Mouse (Mus musculus) E14TG2a.4 (cell line): ENCODE data around the gene Arhgef33.

Experiments
- H3K27me3 ChIP-seq: 2 replicates; pipeline ENCODE4 v1.6.1; 2014; ENCODE audit warnings: low read length, control low read depth; ENCODE audit not compliant: insufficient read depth
- H3K36me3 ChIP-seq: 2 replicates; pipeline ENCODE4 v1.6.1; 2014; ENCODE audit warnings: low read length, control low read depth; ENCODE audit not compliant: insufficient read depth
- H3K4me1 ChIP-seq: replicated peaks from 2 replicates; pipeline ENCODE4 v1.6.1; 2014; ENCODE audit warnings: low read depth, low read length, control low read depth
- H3K4me3 ChIP-seq: replicated peaks from 2 replicates; pipeline ENCODE4 v1.5.1; 2014; ENCODE audit warnings: mild to moderate bottlenecking, low read length
- H3K9me3 ChIP-seq: 2 replicates; pipeline ENCODE4 v1.6.1; 2014; ENCODE audit warnings: low read length, control low read depth
- CTCF ChIP-seq: conservative IDR thresholded peaks from 2 replicates; pipeline ENCODE4 v1.5.1; 2014; ENCODE audit warnings: low read length
- NANOG ChIP-seq: IDR thresholded peaks from 2 replicates; pipeline ENCODE4 v1.6.1; 2014; ENCODE audit warnings: borderline replicate concordance, low read length, mixed read lengths
- POU5F1 ChIP-seq: IDR thresholded peaks from 2 replicates; pipeline ENCODE4 v1.6.1; 2014; ENCODE audit warnings: low read length, borderline replicate concordance

Gene Arhgef33

GRCm38 (mm10) chr17:80418572-80419210 is 111.5 kb downstream of the Arhgef33 start:
- TF ChIP-seq CTCF (no peak), NANOG (no peak; the same call in 1 of the 2 replicates)
- Histone ChIP-seq H3K9me3 (no peaks in the 10 kb centered on the region), H3K4me1 (peaks cover 27% of the 10 kb centered on the region), H3K36me3 (peaks cover 78% of the 10 kb centered on the region), H3K4me3 (no peak overlapping the region), H3K27me3 (no peaks in the 10 kb centered on the region)

- peaks cover 66% of the 10 kb centered on the region for H3K36me3 ChIP-seq
- no peak overlapping the region for H3K4me3 ChIP-seq
- H3K27me3 ChIP-seq, result no peaks in the 10 kb centered on the region
- no peak for TF ChIP-seq POU5F1
- no peak for TF ChIP-seq CTCF
- no peak for TF ChIP-seq NANOG
- H3K9me3 ChIP-seq, result no peaks in the 10 kb centered on the region
- H3K4me1 ChIP-seq, result peaks cover 27% of the 10 kb centered on the region
Observed at GRCm38 (mm10) chr17:80420998-80421397, 113.8 kb downstream of the Arhgef33 start.

DNA sequence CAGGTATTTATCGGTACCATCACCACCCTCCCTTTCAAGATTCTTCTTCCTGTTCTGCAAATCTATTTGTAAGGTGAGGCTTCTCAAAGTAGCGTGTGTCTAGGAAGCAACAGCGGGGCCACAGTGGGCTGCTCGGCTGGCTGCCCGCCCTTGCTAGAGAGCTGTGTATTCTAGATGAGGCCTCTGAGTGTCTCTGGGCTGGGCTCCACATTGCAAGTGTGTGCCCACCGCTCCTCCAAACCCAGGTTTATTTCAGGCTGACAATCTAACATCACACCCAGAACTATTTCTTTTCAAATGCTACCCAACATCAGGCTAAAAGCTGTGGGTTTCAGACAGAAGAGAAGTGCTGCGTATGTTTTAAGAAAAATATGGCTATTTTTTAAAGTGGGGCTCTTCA is 119.0 kb downstream of the Arhgef33 start:
- Histone ChIP-seq H3K4me1 (peaks cover 8% of the 10 kb centered on the region; the same call in 1 of the 2 replicates), H3K36me3 (peaks cover 30% of the 10 kb centered on the region), H3K9me3 (no peaks in the 10 kb centered on the region), H3K4me3 (no peak overlapping the region), H3K27me3 (no peaks in the 10 kb centered on the region)
- no peak for TF ChIP-seq CTCF
- TF ChIP-seq POU5F1, result no peak

GRCm38 (mm10) chr17:80426901-80427300 is 119.7 kb downstream of the Arhgef33 start:
- TF ChIP-seq CTCF (no peak), POU5F1 (no peak), NANOG (no peak)
- Histone ChIP-seq H3K36me3 (peaks cover 31% of the 10 kb centered on the region), H3K27me3 (no peaks in the 10 kb centered on the region), H3K9me3 (no peaks in the 10 kb centered on the region), H3K4me3 (no peak overlapping the region), H3K4me1 (peaks cover 8% of the 10 kb centered on the region; the same call in 1 of the 2 replicates)

- no peaks in the 10 kb centered on the region for H3K27me3 ChIP-seq
- H3K9me3 ChIP-seq, result no peaks in the 10 kb centered on the region
- no peak overlapping the region for H3K4me3 ChIP-seq
- H3K4me1 ChIP-seq, result peaks cover 8% of the 10 kb centered on the region; the same call in 1 of the 2 replicates
- peaks cover 29% of the 10 kb centered on the region for H3K36me3 ChIP-seq
- TF ChIP-seq CTCF, result no peak
- no peak for TF ChIP-seq POU5F1
- TF ChIP-seq NANOG, result no peak
Observed at GRCm38 (mm10) chr17:80427966-80428365, 120.8 kb downstream of the Arhgef33 start.

GRCm38 (mm10) chr17:80431997-80432396 is 124.8 kb downstream of the Arhgef33 start:
- H3K27me3 ChIP-seq, result no peaks in the 10 kb centered on the region
- H3K4me1 ChIP-seq, result no peaks in the 10 kb centered on the region
- H3K9me3 ChIP-seq, result no peaks in the 10 kb centered on the region
- H3K36me3 ChIP-seq, result peaks cover 54% of the 10 kb centered on the region
- no peak for TF ChIP-seq NANOG
- no peak for TF ChIP-seq POU5F1
- no peak for TF ChIP-seq CTCF
- no peak overlapping the region for H3K4me3 ChIP-seq

DNA sequence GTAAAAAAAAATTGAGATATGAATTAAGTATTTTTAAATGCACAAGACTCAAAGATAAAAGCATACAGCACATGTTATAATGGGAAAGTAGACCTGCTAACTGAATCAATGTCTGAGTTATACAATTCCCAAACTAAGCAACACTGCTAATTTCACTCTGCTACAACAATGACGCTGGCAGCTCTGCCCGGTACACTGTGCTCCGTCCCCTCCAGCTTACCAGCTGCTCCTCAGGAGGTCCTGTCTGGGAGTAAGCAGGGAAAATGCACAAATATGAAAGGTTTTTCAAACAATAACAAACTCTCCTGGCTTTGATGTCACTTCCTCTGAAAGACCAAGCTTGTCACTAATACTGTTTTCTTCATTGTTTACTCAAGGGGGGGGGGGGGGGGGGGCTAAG is 127.2 kb downstream of the Arhgef33 start:
- no peaks in the 10 kb centered on the region for H3K27me3 ChIP-seq
- no peak overlapping the region for H3K4me3 ChIP-seq
- peaks cover 13% of the 10 kb centered on the region; the same call in 1 of the 2 replicates for H3K4me1 ChIP-seq
- no peaks in the 10 kb centered on the region for H3K9me3 ChIP-seq
- peaks cover 67% of the 10 kb centered on the region for H3K36me3 ChIP-seq
- TF ChIP-seq CTCF, result no peak
- TF ChIP-seq NANOG, result no peak

DNA sequence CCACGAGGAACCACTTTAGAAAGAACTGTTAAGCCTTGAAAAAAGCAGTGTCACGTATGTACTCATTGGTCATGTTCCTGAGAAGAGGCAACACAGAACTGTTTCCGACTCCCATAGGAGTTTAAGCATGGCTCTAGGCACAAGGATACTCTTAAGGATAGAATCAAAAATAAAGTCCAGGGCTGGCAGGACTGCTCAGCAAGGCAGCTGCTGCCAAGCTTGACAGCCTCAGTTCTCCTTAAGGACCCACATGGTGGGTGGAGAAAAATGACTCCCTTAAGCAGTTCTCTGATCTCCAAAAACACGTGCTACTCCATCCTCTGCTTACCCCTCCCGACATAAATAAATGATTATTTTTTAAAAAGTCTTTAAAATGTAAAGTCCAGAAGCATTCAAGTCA is 128.5 kb downstream of the Arhgef33 start:
- peaks cover 73% of the 10 kb centered on the region for H3K36me3 ChIP-seq
- H3K27me3 ChIP-seq, result no peaks in the 10 kb centered on the region
- TF ChIP-seq POU5F1, result no peak
- TF ChIP-seq CTCF, result no peak
- H3K9me3 ChIP-seq, result no peaks in the 10 kb centered on the region
- peaks cover 17% of the 10 kb centered on the region; the same call in 1 of the 2 replicates for H3K4me1 ChIP-seq
- no peak overlapping the region for H3K4me3 ChIP-seq

DNA sequence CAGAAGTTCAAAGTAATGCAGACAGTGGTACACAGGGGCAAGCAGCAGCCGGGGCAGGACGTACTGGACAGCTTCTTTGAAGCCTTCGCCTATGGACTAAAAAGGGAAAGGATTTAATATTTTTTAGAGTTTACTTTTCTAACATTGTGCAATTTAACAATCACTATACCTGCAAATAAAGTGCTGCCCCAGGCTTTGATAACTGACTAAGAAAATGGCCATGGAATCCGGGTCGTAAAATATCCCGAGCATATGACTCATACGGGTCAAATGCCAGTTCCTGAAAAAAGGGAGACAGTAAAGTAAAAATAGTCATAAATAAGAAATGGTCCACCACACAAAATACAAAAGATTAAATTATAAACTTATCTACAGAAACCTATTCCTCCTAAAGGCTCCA is 138.2 kb downstream of the Arhgef33 start:
- TF ChIP-seq POU5F1 (no peak), CTCF (no peak), NANOG (no peak)
- Histone ChIP-seq H3K4me1 (peaks cover 42% of the 10 kb centered on the region), H3K4me3 (no peak overlapping the region), H3K36me3 (peaks cover 81% of the 10 kb centered on the region), H3K27me3 (no peaks in the 10 kb centered on the region), H3K9me3 (no peaks in the 10 kb centered on the region)
